Mouse (Mus musculus) lung, adult 2 months (tissue): ENCODE measurements around the gene Poldip3. TPM values are rescaled to one million over a fixed set of nuclear protein-coding genes. Genes with fewer than 3 reads are reported as not detected.

Experiments used
- DNase-seq: peaks from one replicate; pipeline ENCODE4 v3.0.0; 2022
- H3K4me1 ChIP-seq: fragments of 200-500 bp; 2 replicates; pipeline ENCODE4 v1.6.1; 2011; ENCODE audit warnings: low read length; ENCODE audit not compliant: control insufficient read depth, insufficient read depth
- H3K4me3 ChIP-seq: fragments of 200-500 bp; replicated peaks from 2 replicates; pipeline ENCODE3; 2011; ENCODE audit warnings: low read depth, mild to moderate bottlenecking, control low read depth, low read length; ENCODE audit errors: extremely low read depth
- CTCF ChIP-seq: fragments of 200-500 bp; IDR thresholded peaks from 2 replicates; pipeline ENCODE4 v1.5.1; 2011; ENCODE audit warnings: mild to moderate bottlenecking, low read length, control low read depth; ENCODE audit not compliant: insufficient read depth
- POLR2A ChIP-seq: fragments of 200-500 bp; IDR thresholded peaks from 2 replicates; pipeline ENCODE4 v1.6.1; 2011; ENCODE audit warnings: low read depth, mild to moderate bottlenecking, control low read depth, low read length, borderline replicate concordance; ENCODE audit errors: extremely low read depth
- WGBS: fragments of 180-500 bp; shearing (Covaris S2); methylation state at CpG from one replicate; pipeline ENCODE4 v1.1.7; 2018; 5-methylcytosine and 5-hydroxymethylcytosine counted together
- polyA plus RNA-seq: library from polyadenylated mRNA; depleted of rRNA; stranded (reverse); fragments of >200 nt; gene quantifications from 2 replicates; pipeline ENCODE4 v1.2.3, GENCODE M21; 2012; rRNA removed

The Poldip3 gene
- polyA plus RNA-seq, 1 experiment: 55.8 TPM

- DNase-seq: no peak
- WGBS: 43% methylated on average over 2 of the region's 2 CpGs
- Histone ChIP-seq H3K4me1 (peaks cover 8% of the 10 kb centered on the region), H3K4me3 (no peak overlapping the region)
- TF ChIP-seq CTCF (peak; percentile 44), POLR2A (no peak)
Observed at GRCm38 (mm10) chr15:83095950-83096349, 53.2 kb downstream of the Poldip3 start.

DNA sequence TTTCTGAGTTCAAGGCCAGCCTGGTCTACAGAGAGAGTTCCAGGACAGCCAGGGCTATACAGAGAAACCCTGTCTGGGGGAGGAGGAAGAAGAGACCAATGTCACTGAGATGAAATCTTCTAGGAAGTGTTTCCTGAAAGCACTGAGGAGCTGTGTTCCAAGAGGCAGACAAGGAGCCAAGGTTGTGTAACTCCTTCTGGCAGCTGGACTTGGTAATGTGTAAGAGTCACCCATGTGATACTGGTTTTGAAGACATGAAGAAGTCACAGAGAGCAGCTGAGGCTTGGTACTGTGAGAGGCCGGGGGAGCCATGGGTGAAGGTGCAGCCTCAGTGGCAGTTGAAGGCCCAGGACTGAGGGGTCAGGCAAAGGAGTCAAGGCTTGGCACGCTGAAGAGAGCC is 55.5 kb downstream of the Poldip3 start:
- no peak for TF ChIP-seq CTCF
- TF ChIP-seq POLR2A: no peak
- no peaks in the 10 kb centered on the region for H3K4me1 ChIP-seq
- WGBS: 57% methylated on average over 2 of the region's 2 CpGs
- H3K4me3 ChIP-seq: no peak overlapping the region
- DNase-seq: no peak

DNA sequence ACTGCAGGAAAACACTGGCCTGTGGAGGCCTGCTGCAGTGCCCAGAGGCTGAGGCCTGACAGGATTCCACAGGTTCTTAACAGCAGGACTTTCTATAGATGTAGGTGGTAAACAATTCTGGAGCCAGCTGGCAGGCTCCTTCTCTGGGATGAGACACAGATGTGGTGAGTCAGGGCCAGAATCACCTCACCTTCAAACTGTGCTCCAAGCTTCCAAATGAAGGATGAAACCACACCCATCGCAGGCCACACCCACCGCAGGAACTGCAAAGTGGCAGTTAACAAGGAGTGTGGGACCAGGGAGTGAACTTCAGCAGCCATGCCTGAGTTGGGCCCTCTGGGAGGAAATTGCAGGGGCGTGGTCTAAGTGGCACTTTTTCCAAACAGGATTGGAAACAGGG is 58.3 kb downstream of the Poldip3 start:
- no peak overlapping the region for H3K4me3 ChIP-seq
- no peak for TF ChIP-seq CTCF
- no peak for TF ChIP-seq POLR2A
- no peak for DNase-seq
- WGBS: 43% methylated on average over 3 of the region's 3 CpGs
- H3K4me1 ChIP-seq: no peaks in the 10 kb centered on the region

DNA sequence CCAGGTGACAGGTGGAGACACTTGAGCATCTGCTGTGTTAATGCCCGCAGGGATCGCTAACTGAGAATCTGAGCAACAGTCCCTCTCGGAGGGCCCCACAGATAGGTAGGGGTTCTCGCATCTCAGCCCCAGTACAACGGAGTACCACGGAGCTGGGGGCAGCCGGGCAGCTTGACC is 59.9 kb downstream of the Poldip3 start, which contains the start of gene Serhl:
Gene Serhl, plus strand, starts transcription at position 78 of the 177 bp plus-strand sequence.
- TF ChIP-seq CTCF (no peak), POLR2A (no peak)
- WGBS: 22% methylated on average over 7 of the region's 7 CpGs
- Histone ChIP-seq H3K4me1 (no peaks in the 10 kb centered on the region), H3K4me3 (no peak within 1 kb of the TSS)
- no peak for DNase-seq

GRCm38 (mm10) chr15:83088495-83089428 is 60.4 kb downstream of the Poldip3 start:
- Histone ChIP-seq H3K4me3 (no peak overlapping the region), H3K4me1 (no peaks in the 10 kb centered on the region)
- TF ChIP-seq CTCF: no peak
- no peak for TF ChIP-seq POLR2A
- DNase-seq: no peak
- WGBS: 20% methylated on average over 27 of the region's 27 CpGs

- TF ChIP-seq CTCF (no peak), POLR2A (no peak)
- WGBS: 70% methylated on average over 13 of the region's 13 CpGs
- H3K4me1 ChIP-seq: no peaks in the 10 kb centered on the region
- DNase-seq: no peak
- H3K4me3 ChIP-seq: no peak overlapping the region
Observed at GRCm38 (mm10) chr15:83086636-83087328, 62.4 kb downstream of the Poldip3 start.

DNA sequence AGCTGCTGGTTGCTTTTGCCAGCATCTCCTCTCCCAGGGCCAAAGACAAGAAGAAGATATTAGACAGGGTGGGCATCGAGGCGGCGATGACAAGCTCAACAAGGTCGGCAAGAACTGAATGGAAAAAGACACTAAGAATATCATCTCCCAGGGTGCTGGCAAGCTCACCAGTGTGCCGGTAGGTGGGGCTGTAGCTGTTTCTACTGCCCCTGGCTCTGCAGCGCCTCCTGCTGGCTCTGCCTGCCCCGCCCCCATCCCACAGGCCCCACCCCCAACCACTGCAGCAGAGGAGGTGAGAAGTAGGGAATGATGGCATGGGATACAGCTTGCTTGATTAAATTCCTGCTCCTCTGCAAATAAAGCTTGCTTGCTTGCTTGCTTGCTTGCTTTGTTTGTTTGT is 63.3 kb downstream of the Poldip3 start:
- 26% methylated on average over 7 of the region's 7 CpGs for WGBS
- TF ChIP-seq CTCF (peak; percentile 70), POLR2A (no peak)
- Histone ChIP-seq H3K4me1 (no peaks in the 10 kb centered on the region), H3K4me3 (no peak overlapping the region)
- peak; percentile 34 for DNase-seq

DNA sequence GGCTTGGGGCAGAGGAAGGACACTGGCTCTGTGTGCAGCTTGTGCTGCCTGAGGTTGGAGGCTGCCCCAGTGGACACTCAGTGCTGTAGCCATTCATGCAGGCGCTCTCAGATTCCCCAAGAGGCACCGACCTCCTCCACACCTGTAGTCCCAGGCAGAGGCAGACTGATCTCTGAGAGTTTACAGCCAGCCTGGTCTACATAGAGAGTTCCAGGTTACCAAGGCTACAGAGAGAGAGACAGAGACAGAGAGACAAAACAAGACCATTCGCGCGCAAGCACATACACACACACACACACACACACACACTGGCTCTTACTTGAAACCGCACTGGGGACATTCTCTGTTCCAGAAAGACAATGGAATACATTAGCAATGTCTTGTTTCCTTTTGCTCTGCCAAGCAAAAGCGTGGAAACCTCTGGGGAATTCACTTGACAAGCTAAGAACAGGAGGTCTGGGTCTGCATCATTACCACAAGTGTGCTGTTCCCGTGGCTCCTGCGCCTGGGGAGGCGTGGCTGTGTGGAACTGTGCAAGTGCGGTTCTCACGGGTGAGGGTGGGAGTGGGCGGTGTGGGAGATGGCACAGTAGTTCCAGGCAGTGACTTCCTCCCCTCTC is 65.1 kb downstream of the Poldip3 start:
- 52% methylated on average over 13 of the region's 13 CpGs for WGBS
- Histone ChIP-seq H3K4me1 (no peaks in the 10 kb centered on the region), H3K4me3 (no peak overlapping the region)
- TF ChIP-seq POLR2A (no peak), CTCF (no peak)
- DNase-seq: no peak

DNA sequence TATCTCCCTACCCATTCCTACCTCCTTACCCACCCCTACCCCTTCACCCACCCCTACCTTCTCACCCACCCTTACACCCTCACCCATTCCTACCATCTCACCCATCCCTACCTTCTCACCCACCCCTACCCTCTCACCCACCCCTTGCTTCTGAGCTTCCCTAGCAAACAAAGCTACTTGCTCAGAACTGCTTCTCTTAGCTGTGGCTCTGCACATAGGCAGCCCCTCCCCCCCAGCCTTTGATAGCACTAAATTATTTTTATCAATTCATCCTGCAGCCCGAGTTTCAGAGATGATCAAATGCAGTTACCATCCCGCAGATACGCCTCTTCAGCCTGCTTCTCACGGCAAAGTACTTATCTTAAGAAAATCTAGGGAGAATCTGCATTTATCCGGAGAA is 65.7 kb downstream of the Poldip3 start:
- Histone ChIP-seq H3K4me3 (no peak overlapping the region), H3K4me1 (no peaks in the 10 kb centered on the region)
- no peak for DNase-seq
- TF ChIP-seq POLR2A (no peak), CTCF (no peak)
- 73% methylated on average over 5 of the region's 5 CpGs for WGBS

Other genes with a start within 250 kb of the Poldip3 start
- gene Tcf20, start 161.5 kb downstream of the Poldip3 start, polyA plus RNA-seq: 12.6 and 16.8 TPM in 2 replicates
- gene Nfam1, start 116.1 kb downstream of the Poldip3 start, polyA plus RNA-seq: 13.7 and 19.3 TPM in 2 replicates
- gene Serhl, start 59.9 kb downstream of the Poldip3 start, polyA plus RNA-seq: 38.6 and 43.5 TPM in 2 replicates
- gene Rrp7a, start 26.6 kb downstream of the Poldip3 start, polyA plus RNA-seq: 82.1 and 85.3 TPM in 2 replicates
- gene Cyb5r3, start 23.2 kb upstream of the Poldip3 start, polyA plus RNA-seq: 438 and 440 TPM in 2 replicates
- 42.6 and 74.6 TPM in 2 replicates for gene A4galt, start 102.4 kb upstream of the Poldip3 start, polyA plus RNA-seq
- 27.2 and 31.1 TPM in 2 replicates for gene Arfgap3, start 200.9 kb upstream of the Poldip3 start, polyA plus RNA-seq